Mouse (Mus musculus): ENCODE data around the gene Cxxc4. TPM values are rescaled to one million over a fixed set of nuclear protein-coding genes. Genes with fewer than 3 reads are reported as not detected.
"Not testable (repeated sequence)": the region's sequence is repeated elsewhere in the genome, so short reads cannot be mapped to it uniquely, and the experiment has no call there.

Gene Cxxc4
- 1 to 10 TPM; 4.6 to 8.5 TPM for total RNA-seq (2021)
- long read RNA-seq, experiment 1, partial matches to known transcripts = 4 of 5 reads
- long read RNA-seq, experiment 1, other reads (novel, unspliced or antisense) = 1 of 5 reads
- long read RNA-seq, experiment 2, full-length matches to known transcripts = 1 of 2 reads
- long read RNA-seq, experiment 2, partial matches to known transcripts = 1 of 2 reads
- long read RNA-seq, experiment 2, other reads (novel, unspliced or antisense) = 0 of 2 reads

- no peak for DNase-seq
Measured at GRCm38 (mm10) chr3:134236414-134237112, at the start of gene Cxxc4. Gene Cxxc4, plus strand, starts transcription at chr3:134236484.

- no peak for DNase-seq
Measured at GRCm38 (mm10) chr3:134188979-134189946, 47.0 kb upstream of the Cxxc4 start.

- no peak for DNase-seq
Measured at GRCm38 (mm10) chr3:134190046-134190445, 46.2 kb upstream of the Cxxc4 start.

GRCm38 (mm10) chr3:134199892-134200291 is 36.4 kb upstream of the Cxxc4 start:
- DNase-seq = no peak

GRCm38 (mm10) chr3:134206624-134207023 is 29.7 kb upstream of the Cxxc4 start:
- no peak for DNase-seq

GRCm38 (mm10) chr3:134210950-134211349 is 25.3 kb upstream of the Cxxc4 start:
- no peak for DNase-seq

- DNase-seq = not testable (repeated sequence)
Measured at GRCm38 (mm10) chr3:134219881-134220280, 16.4 kb upstream of the Cxxc4 start.

GRCm38 (mm10) chr3:134221002-134221401 is 15.3 kb upstream of the Cxxc4 start:
- no peak for DNase-seq

GRCm38 (mm10) chr3:134222593-134222992 is 13.7 kb upstream of the Cxxc4 start:
- DNase-seq = no peak

GRCm38 (mm10) chr3:134223956-134224355 is 12.3 kb upstream of the Cxxc4 start:
- no peak for DNase-seq

- no peak for DNase-seq
Measured at GRCm38 (mm10) chr3:134225928-134226327, 10.4 kb upstream of the Cxxc4 start.

- no peak for DNase-seq
Measured at GRCm38 (mm10) chr3:134232753-134233152, 3.5 kb upstream of the Cxxc4 start.

GRCm38 (mm10) chr3:134235491-134236413 is 532 bp upstream of the Cxxc4 start:
- DNase-seq = peak; percentile 85

GRCm38 (mm10) chr3:134237113-134237805 is 975 bp downstream of the Cxxc4 start:
- DNase-seq = no peak

- peak; percentile 27 for DNase-seq
Measured at GRCm38 (mm10) chr3:134238621-134239310, 2.5 kb downstream of the Cxxc4 start.

- DNase-seq = peak; percentile 71
Measured at GRCm38 (mm10) chr3:134239321-134239970, 3.2 kb downstream of the Cxxc4 start.

GRCm38 (mm10) chr3:134239971-134240717 is 3.9 kb downstream of the Cxxc4 start:
- peak; percentile 83 for DNase-seq

- DNase-seq = no peak
Measured at GRCm38 (mm10) chr3:134240718-134241025, 4.4 kb downstream of the Cxxc4 start.
